Mouse (Mus musculus): ENCODE data around the gene Afap1l2.

The Afap1l2 gene

DNA sequence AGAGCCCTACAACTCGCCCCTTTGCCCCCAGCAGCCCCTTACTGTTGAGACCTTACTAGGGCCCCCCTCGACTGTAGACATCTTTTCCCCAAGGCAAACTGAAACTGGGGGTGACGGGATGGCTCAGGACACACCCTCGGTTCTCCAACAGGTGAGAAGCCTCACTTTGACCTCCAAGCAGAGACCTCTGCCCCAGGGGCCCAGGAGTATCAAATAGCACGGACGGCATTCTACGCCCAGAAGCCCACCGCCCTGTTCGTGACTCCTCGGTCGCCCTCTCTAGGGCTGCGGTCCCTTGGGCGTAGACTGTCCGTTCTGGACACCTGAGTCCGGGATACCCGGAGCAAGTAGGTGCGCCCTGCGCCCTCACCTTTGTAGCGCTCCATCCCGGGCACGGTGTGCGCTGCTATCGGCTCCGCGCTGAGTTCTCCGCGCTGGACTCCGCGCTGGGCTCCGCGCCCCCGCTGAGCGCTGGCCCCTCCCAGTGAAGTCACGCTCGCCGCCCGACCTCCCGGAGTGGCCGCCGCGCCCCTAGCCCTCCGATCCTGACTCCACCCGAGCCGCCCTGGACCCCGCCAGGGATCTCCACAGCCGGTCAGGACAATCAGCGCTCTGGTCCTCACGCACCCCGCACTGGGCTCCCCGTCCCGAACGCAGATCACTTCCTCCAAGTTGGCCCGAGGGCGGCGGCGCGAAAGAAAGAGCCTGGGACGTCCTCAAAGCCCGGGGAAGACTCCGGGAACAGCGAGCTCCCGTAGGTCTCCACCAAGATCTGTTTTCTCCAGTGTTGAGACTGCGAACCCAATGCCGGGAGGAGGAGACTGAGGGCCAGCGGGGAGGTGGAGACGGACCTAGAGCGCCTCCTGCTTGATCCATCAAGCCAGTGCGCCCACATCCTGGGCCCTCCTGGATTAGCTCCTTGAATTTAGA, at the start of gene Afap1l2:
Gene Afap1l2, minus strand, starts transcription at position 448 of the 930 bp plus-strand sequence.
- DNase-seq, result peak; percentile 84

DNA sequence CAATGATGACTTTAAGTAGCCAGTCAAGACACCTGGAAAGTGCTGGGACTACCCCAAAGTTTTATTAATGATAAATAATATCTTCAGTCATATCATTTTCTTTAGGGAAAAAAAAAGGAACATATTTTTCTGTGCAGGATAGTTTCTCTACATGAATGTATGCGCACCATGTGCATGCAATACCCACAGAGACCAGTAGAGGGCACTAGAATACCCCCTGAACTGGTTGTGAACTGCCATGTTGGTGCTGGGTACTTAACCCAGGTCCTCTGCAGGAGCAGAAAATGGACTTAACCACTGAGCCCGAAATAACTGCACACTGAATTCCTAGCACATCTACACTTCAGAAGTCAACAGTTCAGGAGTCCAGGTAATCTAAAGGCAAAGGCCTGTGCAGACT, 49.5 kb upstream of the Afap1l2 start:
- no peak for DNase-seq

DNA sequence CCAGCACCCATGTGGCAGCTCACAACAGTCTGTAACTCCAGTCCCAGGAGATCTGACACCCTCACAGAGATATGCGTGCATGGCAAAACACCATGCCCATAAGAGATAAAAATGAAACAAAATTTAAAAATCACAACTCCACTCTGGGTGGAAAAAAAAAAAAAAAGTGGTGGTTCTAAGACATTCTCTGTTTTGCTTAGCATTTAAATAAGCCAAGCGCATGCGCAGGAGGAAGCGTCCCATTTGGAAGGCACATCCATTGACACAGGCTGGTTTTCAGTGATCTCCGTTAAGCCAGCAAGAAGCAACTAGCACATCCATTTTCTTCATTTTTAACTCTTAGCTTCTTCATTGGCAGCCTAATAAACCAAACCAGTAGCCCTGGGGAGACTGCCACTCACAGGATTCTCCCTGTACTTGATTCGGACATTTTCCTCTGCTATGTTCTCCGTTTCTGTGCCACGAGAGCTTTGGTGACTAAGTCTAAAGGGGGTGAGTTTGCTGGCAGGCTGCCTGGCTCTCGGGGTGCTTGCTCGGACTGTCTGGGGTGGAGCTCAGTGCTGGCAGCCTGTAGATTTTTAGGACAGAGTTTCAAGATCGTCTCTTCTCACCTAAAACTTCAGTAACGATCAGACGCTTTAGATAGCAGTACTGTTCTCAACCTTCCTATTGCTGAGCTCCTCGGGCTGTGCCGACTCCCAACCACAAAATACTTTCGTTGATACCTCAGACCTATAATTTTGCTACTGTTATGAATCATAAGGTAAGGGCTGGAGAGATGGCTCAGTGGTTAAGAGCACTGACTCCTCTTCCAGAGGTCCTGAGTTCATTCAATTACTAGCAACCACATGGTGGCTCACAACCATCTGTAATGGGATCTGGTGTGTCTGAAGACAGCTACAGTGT, 47.4 kb upstream of the Afap1l2 start:
- DNase-seq, result no peak

DNA sequence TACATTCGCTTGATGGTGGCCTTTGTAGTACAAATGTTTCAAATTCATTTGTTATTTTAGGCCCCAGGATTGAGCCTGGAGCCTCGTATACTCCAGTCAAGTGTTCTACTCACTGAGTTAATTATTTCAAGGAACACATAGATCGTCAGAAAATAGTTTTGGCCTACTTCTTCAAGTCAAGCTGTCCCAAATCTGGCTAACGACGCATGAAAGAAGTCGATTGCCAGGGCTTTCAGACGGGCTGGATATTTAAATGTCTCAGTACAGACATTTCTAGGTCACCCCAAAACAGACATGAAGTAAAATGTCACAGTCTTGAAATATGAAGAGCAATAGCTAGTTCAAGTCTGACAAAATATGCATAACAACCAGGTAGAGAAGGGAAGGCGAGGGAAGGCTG, 44.9 kb upstream of the Afap1l2 start:
- no peak for DNase-seq

DNA sequence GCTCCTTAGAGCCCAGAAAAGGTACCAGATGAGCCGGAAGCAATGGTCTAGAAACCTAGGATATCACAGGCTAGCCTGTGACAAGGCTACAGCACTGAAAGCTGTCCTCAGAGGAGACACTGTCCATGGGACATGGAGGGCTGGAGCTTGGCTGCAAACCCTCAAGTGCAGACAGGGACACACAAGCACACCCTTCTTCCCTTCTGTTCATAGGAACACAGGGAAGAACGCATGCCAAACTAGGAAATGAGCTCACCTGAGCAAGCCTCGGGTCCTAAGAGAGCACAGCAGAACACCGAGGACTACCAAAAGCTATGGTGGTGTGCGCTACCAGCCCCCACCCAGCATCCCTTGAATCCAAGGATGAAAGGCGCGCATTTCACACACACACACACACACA, 44.0 kb upstream of the Afap1l2 start:
- no peak for DNase-seq

DNA sequence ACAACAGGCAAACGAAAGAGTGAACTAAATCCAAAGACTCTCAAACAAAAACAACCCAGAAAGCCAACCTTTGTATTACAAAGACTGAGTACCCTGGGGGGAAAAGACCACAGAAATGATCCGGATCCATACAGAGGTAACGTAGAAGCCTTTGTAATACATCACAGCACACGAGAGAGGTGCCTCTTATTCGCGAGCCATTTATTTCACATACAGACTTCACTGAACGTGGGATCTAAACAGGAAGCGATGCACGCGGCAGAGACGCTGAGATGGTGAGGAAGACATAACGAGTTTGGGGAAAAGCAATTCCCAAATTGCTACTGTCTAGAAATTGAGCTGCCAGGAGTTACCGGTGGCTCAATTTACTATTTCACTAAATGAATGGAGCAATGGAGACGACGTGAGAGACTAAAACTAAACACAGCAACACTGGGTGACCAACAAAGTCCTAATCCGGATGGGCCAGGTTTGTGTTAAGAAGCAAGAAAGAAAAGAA, 41.6 kb upstream of the Afap1l2 start:
- DNase-seq, result no peak

DNA sequence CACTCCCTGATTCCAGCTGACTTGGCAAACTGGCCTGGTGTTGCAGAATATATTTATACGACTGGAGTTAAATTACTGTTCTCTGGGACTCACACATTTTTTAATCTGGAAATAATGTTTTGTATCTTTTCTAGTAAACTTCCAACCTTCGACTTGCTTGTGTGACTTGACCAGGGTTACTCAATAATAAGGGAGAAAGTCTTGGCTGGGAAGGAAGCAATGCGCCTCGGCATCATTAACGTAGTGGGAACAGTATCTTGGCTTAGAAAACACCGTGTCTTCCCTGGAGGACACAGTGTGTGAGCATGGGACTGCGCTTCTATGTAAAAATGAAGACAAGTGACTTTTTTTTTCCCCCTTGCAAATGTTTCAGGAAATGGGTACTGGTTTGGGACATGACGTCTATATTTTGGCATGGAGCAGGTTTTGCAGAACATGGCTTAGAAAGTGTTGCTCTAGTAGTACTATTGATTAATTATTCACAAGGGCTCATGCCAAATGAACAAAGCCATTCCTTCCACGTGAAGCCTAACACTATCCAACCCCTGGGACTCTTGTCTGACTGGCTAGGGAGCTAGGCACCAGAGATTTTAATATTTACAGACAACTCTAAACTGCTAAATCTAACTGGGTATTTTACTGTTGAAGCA, 39.8 kb upstream of the Afap1l2 start:
- no peak for DNase-seq

DNA sequence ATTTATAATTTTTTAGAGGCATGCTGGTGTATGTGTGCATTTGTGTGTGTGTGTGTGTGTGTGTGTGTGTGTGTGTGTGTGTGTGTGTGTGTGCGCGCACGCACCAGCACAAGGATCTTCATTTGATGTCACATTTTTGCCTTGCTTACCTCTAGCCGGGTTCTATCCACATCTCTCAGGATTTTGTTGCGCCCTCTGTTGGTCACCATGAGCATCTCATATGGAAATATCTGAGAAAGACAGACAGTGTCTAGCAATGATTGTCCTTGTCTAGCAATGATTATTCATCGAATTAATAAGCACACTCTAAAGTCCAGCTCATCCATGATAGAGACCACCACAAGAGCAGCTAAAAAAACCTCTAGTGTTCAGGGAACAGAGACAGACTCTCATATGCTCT, 31.2 kb upstream of the Afap1l2 start:
- no peak for DNase-seq

DNA sequence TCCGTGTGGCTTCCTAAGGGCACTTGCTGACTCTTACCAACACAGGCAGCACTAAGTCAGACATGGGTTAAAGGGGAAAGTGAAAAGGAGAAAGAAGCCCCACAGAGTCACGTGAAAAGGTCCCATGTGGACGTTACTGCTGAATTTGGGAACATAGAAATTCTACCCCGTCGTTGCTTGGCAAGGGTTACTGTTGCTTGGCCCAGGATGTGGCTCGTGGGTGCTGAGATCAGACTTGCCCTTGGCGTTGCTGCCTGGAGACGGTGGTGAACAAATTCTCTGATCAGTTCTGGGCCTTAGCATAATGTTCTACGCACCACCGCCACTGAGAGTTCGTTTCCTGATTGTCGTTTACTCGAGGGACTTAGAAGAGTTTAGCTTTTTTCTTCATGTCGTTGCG, 28.8 kb upstream of the Afap1l2 start:
- DNase-seq, result no peak

DNA sequence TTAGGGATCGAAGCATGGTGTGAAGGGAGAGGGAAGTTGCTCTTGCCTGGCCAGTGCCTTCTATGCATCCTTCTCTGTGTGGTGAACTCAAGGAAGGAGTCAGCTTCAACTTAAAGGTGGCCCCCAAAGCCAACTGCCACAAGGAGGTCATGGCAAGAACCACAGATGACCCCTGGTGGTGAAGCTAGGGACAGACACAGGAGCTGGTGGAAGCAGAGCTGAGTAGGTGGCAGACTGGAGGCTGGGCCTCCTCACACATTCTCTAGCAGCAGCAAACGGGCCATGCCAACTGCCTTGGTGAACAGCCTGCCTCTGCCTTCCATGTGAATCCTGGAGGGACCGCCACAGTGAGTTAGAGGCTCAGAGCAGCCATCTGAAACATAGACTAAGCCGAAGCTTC, 23.6 kb upstream of the Afap1l2 start:
- peak; percentile 58 for DNase-seq

DNA sequence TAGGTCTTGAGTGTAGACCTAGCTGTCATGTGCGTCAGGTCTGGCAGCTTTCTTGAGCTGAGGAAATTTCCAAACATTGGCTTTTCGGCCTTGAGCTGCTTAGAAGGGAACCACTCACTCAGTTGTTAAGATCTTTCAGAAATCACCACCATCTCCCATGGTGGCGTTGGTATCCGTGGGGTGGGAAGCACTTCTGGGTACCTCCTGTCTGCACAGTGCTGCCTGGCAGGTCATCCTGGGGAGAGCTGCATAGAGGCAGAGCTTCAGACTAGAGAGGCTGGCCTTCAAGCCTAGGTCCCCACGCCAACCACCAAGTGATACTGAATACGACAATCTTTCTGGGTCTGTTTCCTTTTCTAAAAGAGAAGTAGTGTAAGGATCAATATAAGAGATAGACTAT, 21.4 kb upstream of the Afap1l2 start:
- no peak for DNase-seq

DNA sequence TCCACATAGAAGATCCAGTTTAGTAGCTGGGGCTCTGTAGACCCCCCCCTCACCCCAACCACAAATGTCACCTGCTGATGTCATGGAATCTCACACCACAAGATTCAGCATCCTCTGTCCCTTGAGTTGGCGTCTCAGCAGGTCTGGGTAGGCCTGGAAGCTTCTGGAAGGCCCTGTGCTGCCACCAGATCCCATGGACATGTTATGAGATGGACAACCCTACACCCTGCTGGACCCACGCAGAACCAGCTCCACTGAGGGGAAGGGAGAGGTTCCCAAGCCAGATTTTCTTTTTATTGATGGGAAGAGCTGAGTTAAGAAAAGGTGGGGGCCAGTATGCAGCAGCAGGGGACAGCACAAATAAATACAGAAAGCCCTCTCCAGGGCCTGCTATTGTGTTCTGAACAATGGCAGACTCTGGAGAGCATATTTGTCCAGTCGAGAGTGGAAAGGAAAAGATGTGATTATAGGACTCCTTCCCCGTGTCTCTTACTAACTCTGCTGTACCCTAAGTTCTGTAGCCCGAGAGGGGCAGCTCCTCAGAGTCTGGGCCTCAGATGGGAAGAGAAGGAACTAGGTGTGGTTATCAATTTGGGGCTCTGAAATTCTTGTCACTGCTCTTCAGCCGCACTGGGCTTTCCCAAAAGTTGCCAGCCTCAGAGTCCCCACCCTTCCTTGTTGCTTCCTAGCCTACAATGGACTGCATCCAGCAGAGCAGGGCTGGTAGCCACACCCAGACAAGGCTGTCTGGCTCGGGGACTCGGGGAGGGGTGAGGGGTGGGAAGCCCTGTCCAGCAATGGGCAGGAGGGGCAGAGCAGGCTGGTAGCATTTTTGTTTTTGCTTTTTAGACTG, 20.5 kb upstream of the Afap1l2 start:
- no peak for DNase-seq

DNA sequence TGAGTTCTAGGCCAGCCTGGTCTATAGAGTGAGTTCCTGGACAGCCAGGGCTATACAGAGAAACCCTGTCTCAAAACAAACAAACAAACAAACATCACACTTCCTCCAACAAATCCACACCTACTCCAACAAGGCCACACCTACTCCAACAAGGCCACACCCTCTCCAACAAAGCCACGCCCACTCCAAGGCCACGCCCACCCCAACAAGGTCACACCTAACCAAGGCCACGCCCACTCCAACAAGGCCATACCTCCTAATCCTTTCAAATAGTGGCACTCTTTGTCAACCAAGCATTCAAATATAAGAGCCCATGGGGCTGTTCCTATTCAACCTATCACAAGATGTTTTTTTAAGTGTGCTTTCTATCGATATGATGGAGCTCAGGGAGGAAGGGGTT, 18.5 kb upstream of the Afap1l2 start:
- no peak for DNase-seq

DNA sequence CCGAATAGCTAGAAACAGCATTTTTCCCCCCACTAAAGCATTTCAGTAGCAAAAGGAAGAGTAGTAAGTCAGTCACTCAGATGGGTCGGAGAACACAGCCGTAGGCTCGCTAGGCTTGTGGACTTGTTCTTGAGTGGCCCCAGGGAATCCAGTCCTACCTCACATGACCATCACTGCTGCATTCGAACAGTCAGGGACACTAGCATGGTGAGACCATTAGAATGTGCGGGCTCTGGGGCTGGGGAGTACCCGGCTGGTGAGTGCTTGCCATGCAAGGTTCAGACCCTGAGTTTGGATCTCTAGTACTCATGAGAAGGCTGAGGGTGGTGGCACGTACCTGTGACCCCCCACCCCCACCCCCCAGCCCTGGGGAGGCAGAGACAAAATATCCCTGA, 9.8 kb upstream of the Afap1l2 start:
- no peak for DNase-seq

DNA sequence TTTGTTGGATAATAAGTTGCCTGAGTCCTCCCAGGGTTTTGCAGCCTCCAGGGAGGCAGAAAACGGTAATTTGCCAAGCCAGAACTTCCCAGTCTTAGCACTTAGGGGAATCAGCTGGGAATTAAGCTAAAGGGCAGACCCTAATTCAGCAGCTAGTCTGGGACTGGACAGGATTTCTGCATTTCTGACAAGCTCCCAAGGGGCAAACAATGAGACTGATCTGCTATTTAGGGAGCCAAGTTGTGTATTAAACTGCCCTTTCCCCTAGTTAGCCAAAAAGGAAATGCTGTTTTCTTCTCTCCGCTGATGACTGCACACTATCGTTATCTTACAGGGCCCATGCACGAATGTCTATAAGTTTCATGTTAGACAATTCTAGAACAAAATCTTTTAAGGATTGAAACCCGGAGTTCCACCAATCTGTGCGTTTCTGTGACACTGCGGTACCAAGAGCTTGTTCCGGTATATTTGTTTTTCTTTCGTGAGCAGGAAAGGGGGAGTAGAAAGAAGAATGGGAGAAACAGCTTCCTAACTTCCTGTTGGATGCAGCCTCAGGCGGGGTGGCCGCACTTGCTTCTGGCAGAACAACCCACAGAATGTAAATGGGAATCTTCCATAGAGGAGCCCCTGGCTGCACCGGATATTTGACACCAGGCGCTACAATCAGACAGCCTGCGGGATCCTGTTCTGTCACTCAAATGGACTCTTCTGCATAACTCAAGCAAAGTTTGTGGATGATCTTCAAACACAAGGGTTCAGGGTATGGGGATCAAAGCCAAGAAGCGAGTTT, 9.2 kb upstream of the Afap1l2 start:
- no peak for DNase-seq

DNA sequence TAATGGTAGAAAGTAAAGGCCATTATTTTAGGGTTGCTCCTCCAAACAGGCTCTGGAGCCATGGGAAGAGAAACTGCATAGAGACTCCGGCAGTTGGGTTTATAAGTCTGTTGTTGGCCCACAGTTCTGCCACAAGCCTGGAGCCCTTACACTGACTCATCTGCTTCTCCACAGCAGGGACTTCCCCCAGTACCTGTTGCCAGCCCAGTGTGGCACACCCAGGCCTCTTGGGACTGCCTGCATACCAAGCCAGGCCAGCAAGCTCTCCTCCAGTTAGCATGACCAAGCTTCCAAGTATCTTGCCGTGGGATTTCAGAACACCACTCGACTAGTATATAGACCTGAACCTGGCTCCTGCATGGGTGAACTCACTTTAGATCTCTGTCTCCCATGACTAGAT, 6.8 kb upstream of the Afap1l2 start:
- DNase-seq, result no peak

DNA sequence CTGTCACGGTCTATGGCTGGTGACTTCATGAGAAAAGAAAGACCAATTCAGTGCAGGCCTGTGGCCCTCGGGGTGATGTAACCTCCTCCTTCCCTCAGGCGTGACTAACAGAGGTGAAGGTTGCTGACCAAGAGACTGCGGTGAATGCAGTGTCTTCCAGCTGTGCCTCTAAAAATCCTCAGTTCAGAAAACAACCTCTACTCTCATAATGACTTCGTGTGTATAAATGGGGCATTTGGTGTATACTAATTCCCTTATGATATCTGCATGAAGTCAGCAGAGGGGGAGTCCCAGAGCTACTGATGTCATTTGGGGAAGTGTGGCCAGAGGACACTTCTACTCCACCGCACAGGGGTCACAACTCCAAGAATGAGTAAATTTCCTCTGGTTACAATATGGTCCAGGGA, 5.2 kb upstream of the Afap1l2 start:
- no peak for DNase-seq

DNA sequence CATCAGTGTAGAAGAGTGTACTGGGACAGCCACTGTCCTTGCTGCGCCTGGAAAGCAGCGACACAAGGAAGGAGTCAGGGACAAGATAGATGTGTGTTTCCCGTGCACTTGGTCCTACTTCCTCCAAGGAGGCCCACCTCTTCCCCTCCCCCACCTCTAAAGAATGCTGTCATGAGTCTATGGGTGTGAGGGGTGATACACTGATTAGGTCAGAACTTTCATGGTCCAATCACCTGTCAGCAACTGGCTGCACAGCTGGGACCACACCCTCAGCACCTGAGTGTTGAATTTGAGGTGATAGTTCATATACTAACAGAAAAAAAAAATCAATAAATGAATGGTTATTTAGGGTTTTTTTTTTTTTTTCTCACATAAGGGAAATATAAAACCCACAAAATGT, 4.0 kb upstream of the Afap1l2 start:
- no peak for DNase-seq

DNA sequence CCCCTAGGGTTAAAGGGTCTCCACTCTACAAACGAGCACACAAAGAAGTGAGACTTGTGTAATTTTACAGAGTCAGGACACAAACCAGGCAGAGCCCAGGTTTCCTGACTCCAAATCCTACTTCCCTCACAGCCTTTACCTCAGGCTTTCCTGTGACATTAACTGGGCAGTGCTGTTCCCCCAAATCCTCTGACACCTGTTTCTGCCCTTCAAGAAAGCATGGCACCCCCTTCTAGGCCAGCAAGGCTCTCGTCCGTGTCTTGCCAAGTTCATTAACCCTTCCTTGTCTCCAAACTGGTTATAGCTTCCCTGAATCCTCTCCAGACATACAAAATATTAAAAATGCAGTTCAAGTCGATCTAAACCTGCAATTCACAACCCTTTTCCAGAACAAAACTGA, 2.0 kb upstream of the Afap1l2 start:
- no peak for DNase-seq

DNA sequence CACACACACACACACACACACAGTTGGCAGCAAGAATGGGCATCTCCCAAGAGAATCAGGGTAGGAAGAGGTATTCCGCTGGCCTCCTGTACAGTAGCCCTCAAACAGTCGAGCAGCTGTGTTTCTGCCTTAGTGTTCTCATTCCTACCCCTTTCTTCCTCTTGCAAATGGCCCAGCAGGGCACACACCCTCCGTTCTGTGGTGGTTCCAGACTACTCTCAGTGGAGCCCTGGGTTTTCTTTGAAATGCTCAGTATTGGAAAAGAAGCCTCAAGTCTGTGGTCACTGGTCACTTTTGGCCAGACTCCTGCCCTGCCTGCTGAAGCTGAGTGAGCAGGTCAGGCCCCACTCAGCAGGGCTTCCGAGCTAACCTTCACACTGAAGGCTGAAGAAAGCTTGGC, 1.6 kb upstream of the Afap1l2 start:
- no peak for DNase-seq

DNA sequence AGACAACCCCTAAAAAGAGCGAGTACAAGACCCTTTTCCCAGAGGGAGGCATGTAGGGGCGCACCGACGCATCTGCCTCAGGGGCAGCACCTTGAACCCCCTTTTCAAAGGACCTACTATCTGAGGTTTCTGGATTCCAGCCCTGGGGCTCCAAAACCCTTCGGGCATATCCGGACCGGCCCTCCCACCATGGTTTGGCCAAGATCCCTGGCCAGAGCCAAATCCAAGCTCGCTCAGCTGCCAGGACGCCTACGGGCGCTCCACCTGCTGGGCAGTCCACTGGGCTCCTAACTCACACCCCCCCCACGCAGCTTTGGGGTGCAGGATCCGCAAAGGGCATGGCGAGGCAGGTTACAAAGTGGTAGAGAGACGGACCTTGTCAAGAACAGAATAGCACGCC, 737 bp downstream of the Afap1l2 start:
- peak; percentile 85 for DNase-seq
